Mouse (Mus musculus) gastrocnemius, postnatal 36 days (tissue): ENCODE measurements around the gene Vsig4. TPM values are rescaled to one million over a fixed set of nuclear protein-coding genes. Genes with fewer than 3 reads are reported as not detected.
"Not testable (repeated sequence)": the region's sequence is repeated elsewhere in the genome, so short reads cannot be mapped to it uniquely, and the experiment has no call there.

Experiments
- DNase-seq, 2 experiments: peaks; one replicate each; pipeline ENCODE4 v3.0.0; 2022
- intact Hi-C: fragments of 180-260 bp; cut with DNase I; formaldehyde crosslinking; loops from one replicate; pipeline ENCODE4 v1.15.1; 2025
- long read RNA-seq, 2 experiments: library from polyadenylated mRNA; stranded (forward); transcript quantifications; one replicate each; pipeline ENCODE4 v2.0.0; 2021
- microRNA-seq, 2 experiments: library from miRNA; unstranded; fragments of <30 nt; microRNA quantifications; one replicate each; pipeline ENCODE4 v1.2.0; 2021
- total RNA-seq, 2 experiments: library from RNA; stranded (reverse); gene quantifications; 2 replicates each; pipeline ENCODE4 v1.2.3; 2021

The Vsig4 gene
- total RNA-seq: not detected
- long read RNA-seq, experiment 1: 0 reads
- long read RNA-seq, experiment 2: 0 reads

DNA sequence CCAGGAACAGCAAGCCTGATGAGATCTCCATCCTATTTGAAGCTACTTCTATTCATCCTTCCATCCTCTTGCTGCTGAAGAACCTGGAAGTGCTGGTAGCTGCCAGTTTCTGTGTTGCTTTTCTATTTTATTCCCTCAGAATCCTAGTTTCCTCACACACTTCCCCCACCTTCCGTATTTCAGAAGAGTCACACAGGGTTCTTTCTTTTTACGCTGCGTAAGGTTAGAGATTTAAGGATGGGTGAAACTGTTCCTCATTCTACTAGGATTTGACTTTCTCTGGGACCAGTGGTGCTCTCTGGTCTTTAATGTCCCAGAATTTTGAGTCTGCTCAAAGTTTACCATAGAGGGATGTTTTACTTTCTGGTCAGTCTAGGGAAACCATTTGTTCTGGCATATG lies at the start of gene Vsig4:
Vsig4 (minus strand) TSS at position 101 of the 400 bp plus-strand sequence.
- intact Hi-C loops: no loop called here
- no peak for DNase-seq

DNA sequence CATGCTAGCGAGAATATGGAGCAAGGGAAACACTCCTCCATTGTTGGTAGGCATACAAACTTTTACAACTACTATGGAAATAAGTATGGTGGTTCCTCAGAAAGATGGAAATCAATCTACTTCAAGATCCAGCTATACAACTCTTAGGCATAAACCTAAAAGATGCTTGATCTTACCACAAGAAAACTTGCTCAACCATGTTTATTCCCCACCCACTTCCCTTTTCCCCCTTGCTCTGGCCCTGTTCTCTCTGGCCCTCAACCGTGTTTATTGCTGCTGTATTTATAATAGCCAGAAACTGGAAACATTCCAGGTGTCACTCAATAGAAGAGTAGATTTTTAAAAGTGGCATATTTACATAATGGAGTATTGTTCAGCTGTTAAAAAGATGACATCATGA lies 45.9 kb upstream of the Vsig4 start:
- DNase-seq: no peak
- intact Hi-C loops: no loop called here

DNA sequence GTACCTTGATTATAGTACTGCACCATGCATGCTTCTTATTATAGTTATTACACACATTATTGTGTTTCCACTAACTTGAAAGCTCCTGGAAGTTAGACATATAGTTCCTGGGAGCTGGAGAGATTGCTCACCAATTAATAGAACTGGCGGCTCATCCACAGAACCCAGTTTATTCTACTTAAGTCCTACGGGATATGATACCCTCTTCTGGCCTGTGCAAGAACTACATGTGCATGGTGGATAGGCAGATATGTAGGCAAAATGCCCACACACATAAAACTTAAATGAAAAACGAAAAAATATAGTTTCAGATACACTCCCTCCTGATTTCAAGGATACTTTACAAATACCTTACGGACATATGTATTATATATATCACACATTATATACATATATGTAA lies 36.5 kb upstream of the Vsig4 start:
- intact Hi-C loops: no loop called here
- no peak for DNase-seq

DNA sequence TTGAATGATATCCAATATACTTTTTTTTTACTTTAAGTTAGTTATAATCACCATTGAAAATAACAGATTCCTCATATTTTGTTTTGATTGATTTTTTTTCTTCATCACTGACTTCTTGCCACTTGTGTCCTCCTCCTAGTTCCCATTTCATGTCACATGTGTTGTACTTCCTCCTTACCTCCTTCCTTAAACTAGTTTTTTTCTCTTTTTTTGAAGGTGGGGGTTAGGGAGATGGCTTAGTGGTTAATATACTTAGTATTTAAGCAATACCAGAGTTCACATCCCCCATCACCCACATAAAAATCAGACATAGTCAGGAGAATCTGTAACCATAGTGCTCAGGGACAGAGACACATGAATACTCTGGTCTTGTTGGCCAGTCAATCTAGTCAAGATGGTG lies 36.7 kb downstream of the Vsig4 start:
- DNase-seq: no peak

DNA sequence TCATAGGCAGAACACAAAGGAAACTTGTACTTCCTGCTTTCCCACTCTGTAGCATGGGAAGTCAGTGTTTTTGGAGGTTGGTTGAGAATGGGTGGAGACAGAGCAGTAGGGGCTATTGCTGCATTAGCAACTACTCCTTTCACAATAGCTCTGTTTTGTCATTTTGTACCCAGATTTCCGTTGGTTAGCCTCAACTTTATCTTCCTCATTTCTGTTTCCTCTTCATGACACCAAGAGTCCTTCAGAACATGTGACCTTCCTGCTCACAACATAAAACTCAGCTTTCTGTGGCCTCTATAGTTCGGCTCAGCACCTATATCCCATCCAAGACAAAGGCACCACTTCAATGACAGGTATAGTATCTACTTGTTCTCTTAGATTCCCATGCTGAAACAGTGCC lies 53.6 kb downstream of the Vsig4 start:
- intact Hi-C loops: no loop called here
- DNase-seq: no peak

More for the DNA sequence above, 36.7 kb downstream of the Vsig4 start:
- intact Hi-C loops: no loop called here

DNA sequence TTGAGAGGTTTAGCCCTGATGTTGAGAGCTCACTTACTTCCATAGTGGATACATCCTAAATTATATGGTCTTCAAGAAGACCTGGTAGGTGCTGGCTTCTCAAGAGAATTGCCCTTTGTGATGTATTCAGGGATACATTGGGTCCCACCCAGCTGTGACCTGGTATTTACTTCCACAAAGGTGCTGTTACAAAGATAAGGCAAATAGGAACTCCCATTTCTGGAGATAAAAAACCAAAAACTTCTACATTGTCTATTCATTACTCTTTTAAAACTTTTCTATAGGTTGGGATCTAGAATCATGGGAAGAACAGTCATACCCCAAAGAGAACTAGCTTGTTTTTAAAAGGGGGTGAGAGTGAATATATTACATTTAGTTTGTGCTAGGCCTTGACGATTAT lies 54.2 kb downstream of the Vsig4 start:
- intact Hi-C loops: no loop called here
- no peak for DNase-seq

DNA sequence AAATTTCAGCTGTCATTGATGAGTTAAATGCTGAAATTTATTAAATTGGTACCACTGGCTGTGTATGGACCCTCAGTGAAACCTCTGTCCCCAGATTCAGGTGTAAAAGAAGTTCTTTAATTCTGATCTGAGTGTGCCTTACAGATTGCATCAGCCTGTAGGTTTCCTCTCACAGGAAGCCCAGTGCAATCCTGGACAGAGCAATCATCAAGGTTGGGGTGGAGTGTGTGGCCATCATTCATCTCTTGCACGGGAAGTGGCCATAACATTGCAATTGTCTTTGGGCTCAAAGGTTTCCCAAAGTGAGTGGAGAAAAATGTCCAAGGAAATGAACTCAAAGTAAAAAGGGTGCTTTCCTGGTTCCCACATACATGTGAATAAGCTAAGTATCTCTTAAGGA lies 57.5 kb downstream of the Vsig4 start:
- intact Hi-C loops: no loop called here
- DNase-seq: no peak

DNA sequence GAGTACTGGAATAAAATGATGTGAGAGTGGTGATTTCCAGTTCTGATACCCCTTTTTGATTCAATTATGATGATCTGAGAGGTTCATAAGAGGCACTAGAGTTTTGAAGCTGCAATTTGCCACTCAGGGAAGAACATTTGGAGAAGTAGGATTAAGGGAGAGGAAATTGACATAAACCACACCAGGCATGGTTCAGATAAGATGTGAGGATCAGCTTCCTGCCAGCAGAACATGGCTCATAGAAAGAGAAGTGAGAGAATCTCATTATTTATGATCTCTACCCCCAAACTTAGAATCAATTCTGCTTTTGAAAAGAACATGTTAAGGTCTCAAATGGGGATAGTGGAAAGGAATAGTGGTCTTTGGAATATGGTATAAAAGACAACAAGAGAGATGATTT lies 66.2 kb downstream of the Vsig4 start:
- intact Hi-C loops: no loop called here
- no peak for DNase-seq

DNA sequence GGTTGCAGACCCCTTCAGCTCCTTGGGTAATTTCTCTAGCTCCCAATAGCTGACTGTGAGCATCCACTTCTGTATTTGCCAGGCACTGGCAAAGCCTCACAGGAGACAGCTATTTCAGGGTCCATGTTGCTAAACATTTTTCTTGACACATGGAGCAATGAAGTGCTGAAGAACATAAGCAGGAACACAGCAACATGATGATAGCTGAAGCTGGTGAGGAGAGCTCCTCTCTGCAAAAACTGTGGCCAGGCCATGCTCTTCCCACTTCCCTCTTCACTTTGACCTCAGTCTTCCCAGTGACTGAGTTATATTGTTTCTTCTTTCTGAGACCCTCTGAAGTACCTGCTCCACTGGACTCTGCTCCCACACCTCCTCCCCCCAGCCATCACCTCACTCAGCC lies 67.8 kb downstream of the Vsig4 start:
- DNase-seq: no peak
- intact Hi-C loops: no loop called here

DNA sequence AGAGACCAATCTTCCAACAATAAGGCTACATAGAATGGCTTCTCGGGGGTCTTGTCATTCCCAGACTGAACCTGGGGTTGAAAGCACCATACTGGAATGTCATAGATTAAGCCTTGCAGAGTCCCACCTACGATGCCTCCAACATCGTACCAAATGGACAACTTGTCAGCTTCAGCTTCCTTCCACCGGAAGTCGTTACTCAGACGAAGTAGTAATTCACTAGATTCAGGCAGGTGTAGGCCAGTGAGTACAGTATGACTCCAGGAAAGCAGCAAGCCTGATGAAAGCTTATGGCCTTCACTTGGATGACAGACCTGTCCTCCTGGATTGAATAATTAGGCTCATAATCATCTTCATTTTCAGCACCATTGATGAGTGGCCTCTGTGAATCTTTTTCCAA lies 69.0 kb downstream of the Vsig4 start:
- intact Hi-C loops: no loop called here
- no peak for DNase-seq

DNA sequence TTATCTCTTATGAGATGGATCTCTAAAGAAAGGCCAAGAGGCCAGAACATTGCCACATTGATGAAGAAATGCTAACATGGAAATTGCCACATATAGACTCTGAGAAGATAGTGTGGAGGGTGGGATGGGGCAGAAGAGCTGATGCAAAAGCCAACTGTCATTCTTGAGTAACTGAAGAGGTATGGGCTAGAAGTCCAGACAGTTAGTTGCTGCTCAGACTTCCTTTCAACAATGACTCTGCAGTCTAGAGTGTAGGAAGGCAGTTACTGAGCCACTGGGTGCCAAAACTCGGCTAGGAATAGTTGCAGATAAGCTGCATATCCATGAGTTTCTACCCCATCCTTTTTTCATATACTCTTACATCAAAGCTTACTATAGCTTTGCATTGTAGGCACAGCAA lies 75.2 kb downstream of the Vsig4 start:
- DNase-seq: no peak
- intact Hi-C loops: no loop called here

DNA sequence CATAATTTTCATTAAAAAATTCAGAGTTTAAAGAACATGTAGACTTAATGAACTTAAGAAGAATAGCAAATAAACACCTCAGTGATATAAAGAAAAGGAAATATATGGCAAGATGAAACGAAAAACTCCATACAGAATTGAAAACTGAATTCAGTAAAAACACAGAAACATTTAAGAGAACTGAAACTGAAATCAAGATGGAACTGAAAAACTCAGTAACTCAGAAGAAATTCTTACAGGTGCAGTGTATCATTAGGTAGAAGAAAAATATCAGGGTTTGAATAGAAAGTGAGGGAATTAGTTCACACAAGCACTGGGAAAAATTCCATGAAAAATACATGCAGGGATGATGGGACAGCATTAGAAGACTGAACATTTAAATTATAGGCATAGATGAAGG lies 86.4 kb downstream of the Vsig4 start:
- intact Hi-C loops: no loop called here
- no peak for DNase-seq

DNA sequence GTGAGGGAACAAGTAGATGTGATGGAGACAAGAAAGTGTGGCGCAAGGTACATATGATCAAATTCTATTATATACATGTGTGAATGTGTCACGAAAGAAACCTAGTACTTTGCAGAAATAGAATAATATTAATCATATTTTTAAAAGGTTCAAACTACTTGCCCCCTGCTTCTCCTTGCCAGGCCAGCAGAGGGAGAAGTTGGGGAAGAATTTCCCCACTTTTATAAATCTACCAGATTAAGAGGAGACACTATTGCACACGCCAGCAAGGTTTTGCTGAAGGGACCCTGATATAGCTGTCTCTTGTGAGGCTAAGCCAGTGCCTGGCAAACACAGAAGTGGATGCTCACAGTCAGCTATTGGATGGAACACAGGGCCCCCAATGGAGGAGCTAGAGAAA lies 88.1 kb downstream of the Vsig4 start:
- not testable (repeated sequence) for DNase-seq

More for the DNA sequence above, 88.1 kb downstream of the Vsig4 start:
- intact Hi-C loops: not testable (repeated sequence)

Small RNA genes within 50 kb of the gene (microRNA-seq; reads per million reads assigned to microRNA genes)
- 56.4 to 645 reads per million in 2 experiments for gene Mir223

Other genes with a start within 250 kb of the Vsig4 start
- gene Msn, start 197.4 kb downstream of the Vsig4 start, total RNA-seq: 10 to 100 TPM; 24.7 to 26.7 TPM
- under 1 TPM; 0.46 to 0.79 TPM for gene Heph, start 161.9 kb upstream of the Vsig4 start, total RNA-seq
- not detected for gene Hsf3, start 162.9 kb upstream of the Vsig4 start, total RNA-seq